Mouse (Mus musculus): ENCODE results near the gene Macrod2.

DNA sequence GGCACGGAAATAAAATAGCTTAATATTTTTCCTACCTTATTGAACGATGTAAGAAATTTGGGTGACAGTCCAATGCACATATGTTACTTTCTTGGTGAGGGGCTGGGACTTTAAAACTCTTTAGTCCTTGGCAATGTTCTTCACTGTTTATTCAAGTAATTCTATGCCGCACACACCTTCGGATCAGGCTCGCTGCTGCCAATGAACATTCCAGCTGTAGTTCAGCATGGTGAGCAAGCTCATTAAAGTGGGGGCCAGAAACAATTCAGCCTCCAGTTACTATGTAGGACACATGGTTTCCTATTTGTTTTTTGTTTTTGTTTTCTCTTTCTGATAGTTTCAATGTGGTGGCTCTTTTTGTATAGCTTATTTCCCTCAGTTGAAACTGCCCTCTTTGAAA, 267.6 kb downstream of the Macrod2 start:
- TF ChIP-seq GATA1 (IDR thresholded peaks at IDR 0.05; ENCODE audit: borderline replicate concordance, low read length) (no peak), FLI1 (IDR thresholded peaks at IDR 0.05; ENCODE audit: low read length) (no peak)

Measured in megakaryocyte, embryonic 14.5 days (primary cell).